Mouse (Mus musculus) midbrain, embryonic 14.5 days (tissue): ENCODE measurements at regions not wholly inside any gene's neighbourhood (a gene's known extent, or its start where the extent isn't known, plus 50 kb on each side); places are given as distances from the start of the nearest gene placed in this dataset.

Experiments used
- ATAC-seq: fragments of 200-750 bp; cut with Nextera tagmentation; 2 replicates; pipeline ENCODE4 v1.8.0; 2017; ENCODE audit warnings: moderate number of reproducible peaks, moderate library complexity; ENCODE audit not compliant: low FRiP score, low TSS enrichment
- DNase-seq: peaks from one replicate; pipeline ENCODE4 v3.0.0-alpha.2; 2015
- H3K27ac ChIP-seq: fragments of 300-500 bp; sonication (generic); replicated peaks from 2 replicates; pipeline ENCODE4 v1.5.1; 2014; ENCODE audit warnings: mild to moderate bottlenecking, low read depth, low read length, moderate library complexity
- H3K27me3 ChIP-seq: fragments of 300-500 bp; sonication (generic); 2 replicates; pipeline ENCODE4 v1.6.1; 2014; ENCODE audit warnings: low read length, control low read depth, mixed read lengths; ENCODE audit not compliant: control insufficient read depth, insufficient read depth
- H3K36me3 ChIP-seq: fragments of 300-500 bp; sonication (generic); 2 replicates; pipeline ENCODE4 v1.6.1; 2014; ENCODE audit warnings: low read length, control low read depth; ENCODE audit not compliant: control insufficient read depth, insufficient read depth
- H3K4me1 ChIP-seq: fragments of 300-500 bp; sonication (generic); 2 replicates; pipeline ENCODE4 v1.6.1; 2014; ENCODE audit warnings: mild to moderate bottlenecking, antibody characterized with exemption, low read length, control low read depth; ENCODE audit not compliant: control insufficient read depth, insufficient read depth
- H3K4me2 ChIP-seq: fragments of 300-500 bp; sonication (generic); 2 replicates; pipeline ENCODE4 v1.6.1; 2014; ENCODE audit warnings: mild to moderate bottlenecking, low read length, moderate library complexity
- H3K4me3 ChIP-seq: fragments of 300-500 bp; sonication (generic); replicated peaks from 2 replicates; pipeline ENCODE4 v1.5.1; 2014; ENCODE audit warnings: low read depth, low read length
- H3K9ac ChIP-seq: fragments of 300-500 bp; sonication (generic); replicated peaks from 2 replicates; pipeline ENCODE4 v1.6.1; 2014; ENCODE audit warnings: mild to moderate bottlenecking, low read length, moderate library complexity
- H3K9me3 ChIP-seq: fragments of 300-500 bp; sonication (generic); 2 replicates; pipeline ENCODE4 v1.6.1; 2016; ENCODE audit warnings: low read length, control low read depth, mixed read lengths; ENCODE audit not compliant: control insufficient read depth
- WGBS: fragments of 180-500 bp; shearing (Covaris S2); extraction: QIAGEN DNeasy Blood & Tissue Kit; methylation state at CpG from one replicate; pipeline ENCODE4 v1.1.7; 2014; 5-methylcytosine and 5-hydroxymethylcytosine counted together

GRCm38 (mm10) chr3:102574320-102574719 lies 104.6 kb downstream of the Ngf start:
- ATAC-seq, result no peak
- H3K4me1 ChIP-seq, result no peaks in the 10 kb centered on the region
- H3K9ac ChIP-seq, result no peak overlapping the region
- H3K27me3 ChIP-seq, result no peaks in the 10 kb centered on the region
- H3K4me3 ChIP-seq, result no peak overlapping the region
- no peaks in the 10 kb centered on the region for H3K36me3 ChIP-seq
- H3K27ac ChIP-seq, result no peak overlapping the region
- DNase-seq, result no peak
- H3K4me2 ChIP-seq, result no peak overlapping the region
- no peaks in the 10 kb centered on the region for H3K9me3 ChIP-seq
- 88% methylated on average over 2 of the region's 2 CpGs for WGBS

- H3K9me3 ChIP-seq, result no peaks in the 10 kb centered on the region
- H3K27ac ChIP-seq, result no peak overlapping the region
- no peak overlapping the region for H3K9ac ChIP-seq
- no peaks in the 10 kb centered on the region for H3K36me3 ChIP-seq
- DNase-seq (no peak), ATAC-seq (no peak)
- H3K27me3 ChIP-seq, result no peaks in the 10 kb centered on the region
- H3K4me2 ChIP-seq, result no peak overlapping the region
- no peaks in the 10 kb centered on the region for H3K4me1 ChIP-seq
- WGBS, result 82% methylated on average over 2 of the region's 2 CpGs
- H3K4me3 ChIP-seq, result no peak overlapping the region
Observed at GRCm38 (mm10) chr3:102576896-102577295, 107.2 kb downstream of the Ngf start.

DNA sequence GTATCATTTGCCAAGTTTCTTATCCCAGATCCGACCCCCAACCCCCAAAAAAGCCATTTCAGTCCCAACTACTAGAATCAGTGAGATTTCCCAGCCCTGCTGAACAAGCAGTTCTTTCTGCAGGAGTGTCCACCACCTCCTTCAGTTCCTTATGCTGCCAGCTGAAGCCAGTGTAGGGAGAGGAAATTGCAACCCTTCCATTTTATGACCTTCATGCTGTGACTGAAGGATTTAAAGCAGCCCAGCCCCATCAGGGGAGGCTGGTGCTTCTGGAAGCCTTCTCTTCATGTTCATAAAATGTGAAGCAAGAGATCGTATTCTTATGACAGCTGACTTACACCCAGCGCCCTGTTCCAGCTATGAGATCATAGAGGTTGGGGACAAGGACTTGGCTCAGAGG lies 112.1 kb downstream of the Ngf start:
- no peaks in the 10 kb centered on the region for H3K4me1 ChIP-seq
- H3K4me2 ChIP-seq, result no peak overlapping the region
- WGBS, result 82% methylated on average over 3 of the region's 3 CpGs
- no peak overlapping the region for H3K27ac ChIP-seq
- no peaks in the 10 kb centered on the region for H3K9me3 ChIP-seq
- no peak for DNase-seq
- no peak overlapping the region for H3K9ac ChIP-seq
- no peaks in the 10 kb centered on the region for H3K36me3 ChIP-seq
- ATAC-seq, result no peak
- no peaks in the 10 kb centered on the region for H3K27me3 ChIP-seq
- no peak overlapping the region for H3K4me3 ChIP-seq

DNA sequence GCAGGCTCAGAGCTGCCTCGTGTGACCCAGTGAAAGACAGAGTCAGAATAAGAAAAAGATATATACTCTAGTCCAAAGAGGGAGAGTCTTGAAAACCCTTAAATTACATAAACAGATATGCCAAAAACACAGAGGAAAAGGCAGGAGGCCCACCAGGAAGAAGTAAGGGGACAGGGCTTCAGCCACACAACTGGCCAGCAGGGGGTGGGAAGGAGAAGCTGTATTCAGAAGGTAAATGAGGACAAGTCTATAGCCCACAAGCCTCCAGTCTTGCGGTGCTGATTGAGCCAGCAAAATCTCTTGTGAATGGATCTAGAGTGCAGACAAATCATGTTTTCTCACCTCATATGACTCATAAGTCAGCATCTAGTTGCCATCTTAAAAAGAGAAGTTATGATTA lies 115.4 kb downstream of the Ngf start:
- H3K36me3 ChIP-seq, result no peaks in the 10 kb centered on the region
- DNase-seq (no peak), ATAC-seq (no peak)
- no peaks in the 10 kb centered on the region for H3K27me3 ChIP-seq
- H3K9ac ChIP-seq, result no peak overlapping the region
- no peaks in the 10 kb centered on the region for H3K9me3 ChIP-seq
- H3K4me2 ChIP-seq, result no peak overlapping the region
- H3K27ac ChIP-seq, result no peak overlapping the region
- H3K4me1 ChIP-seq, result no peaks in the 10 kb centered on the region
- WGBS, result 85% methylated on average over 2 of the region's 2 CpGs
- no peak overlapping the region for H3K4me3 ChIP-seq

DNA sequence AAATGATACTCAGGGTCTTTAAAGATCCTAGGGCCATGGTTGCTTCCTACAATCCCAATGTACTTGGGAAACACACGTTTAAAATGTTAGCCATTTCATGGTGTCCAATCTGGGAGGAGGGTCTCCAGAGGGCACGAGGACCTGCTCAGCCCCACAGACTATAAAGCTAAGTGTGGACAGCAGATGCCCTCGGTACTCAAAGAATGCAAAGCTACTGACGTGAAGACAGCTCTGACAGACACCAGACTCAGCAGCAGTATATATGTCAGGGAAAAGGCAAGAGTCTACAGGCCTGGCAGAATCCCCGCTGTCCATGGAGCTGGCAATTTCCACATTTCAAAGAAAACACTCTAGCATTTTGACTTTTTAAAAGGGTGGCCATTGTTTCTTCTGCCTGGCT lies 116.5 kb downstream of the Ngf start:
- Histone ChIP-seq H3K27ac (no peak overlapping the region), H3K4me1 (no peaks in the 10 kb centered on the region), H3K4me2 (no peak overlapping the region), H3K27me3 (no peaks in the 10 kb centered on the region), H3K9ac (no peak overlapping the region), H3K36me3 (no peaks in the 10 kb centered on the region), H3K9me3 (no peaks in the 10 kb centered on the region), H3K4me3 (no peak overlapping the region)
- ATAC-seq (no peak), DNase-seq (no peak)
- WGBS, result 78% methylated on average over 5 of the region's 5 CpGs

DNA sequence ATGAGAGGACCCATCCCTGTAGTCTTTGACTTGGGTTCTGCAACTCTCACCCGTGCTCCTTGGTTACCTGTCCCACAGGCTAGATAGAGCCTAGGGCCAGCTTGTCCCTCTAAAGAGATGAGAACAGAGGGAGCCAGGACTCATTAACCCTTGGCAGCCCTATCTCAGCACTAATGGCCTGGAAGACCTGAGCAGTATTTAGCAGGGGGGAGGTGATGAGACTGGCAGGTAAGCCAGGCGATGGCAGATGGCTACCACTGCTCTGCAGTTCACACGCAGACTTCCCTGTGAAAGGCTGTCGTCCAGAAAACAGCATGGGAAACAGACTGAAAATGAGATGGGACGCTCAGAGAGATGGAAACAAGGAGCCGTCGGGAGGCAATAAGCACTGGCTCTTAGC lies 122.3 kb downstream of the Ngf start:
- no peak overlapping the region for H3K4me2 ChIP-seq
- no peaks in the 10 kb centered on the region for H3K9me3 ChIP-seq
- H3K36me3 ChIP-seq, result no peaks in the 10 kb centered on the region
- H3K27ac ChIP-seq, result no peak overlapping the region
- no peaks in the 10 kb centered on the region for H3K4me1 ChIP-seq
- DNase-seq (no peak), ATAC-seq (no peak)
- H3K27me3 ChIP-seq, result no peaks in the 10 kb centered on the region
- no peak overlapping the region for H3K9ac ChIP-seq
- H3K4me3 ChIP-seq, result no peak overlapping the region
- 90% methylated on average over 7 of the region's 7 CpGs for WGBS

DNA sequence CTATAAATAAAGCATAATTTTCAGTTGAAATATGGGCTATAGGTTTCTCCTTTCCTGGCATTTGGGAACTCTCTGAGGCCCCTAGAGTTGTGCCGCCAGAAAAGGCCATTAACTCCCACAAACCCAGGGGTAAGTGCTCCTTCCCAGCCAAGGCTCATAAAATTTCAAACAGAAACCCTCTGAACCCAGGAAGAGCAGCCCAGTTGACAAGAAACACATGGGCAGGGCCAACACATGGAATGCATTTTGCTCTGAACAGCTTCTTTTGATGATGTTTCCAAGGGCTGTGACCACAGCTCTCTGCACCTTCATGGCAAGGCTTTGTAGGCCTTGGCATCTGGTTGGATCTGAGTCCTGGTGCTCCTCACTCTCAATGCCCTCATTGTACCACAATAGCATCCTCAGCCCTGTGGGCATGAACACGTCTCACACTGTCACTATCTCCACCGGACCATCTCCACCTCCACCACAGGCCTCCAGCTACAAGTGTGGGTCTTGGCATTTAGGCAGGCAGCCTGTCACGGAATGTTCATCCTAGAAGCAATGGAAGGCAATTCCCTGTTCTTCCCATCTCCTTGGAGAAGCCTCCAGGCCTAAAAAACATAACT lies 127.3 kb downstream of the Ngf start:
- no peak for DNase-seq
- Histone ChIP-seq H3K27ac (no peak overlapping the region), H3K36me3 (no peaks in the 10 kb centered on the region), H3K4me3 (no peak overlapping the region), H3K9ac (no peak overlapping the region), H3K9me3 (no peaks in the 10 kb centered on the region), H3K4me1 (no peaks in the 10 kb centered on the region), H3K4me2 (no peak overlapping the region), H3K27me3 (no peaks in the 10 kb centered on the region)
- ATAC-seq, result no peak
- 91% methylated on average over 4 of the region's 4 CpGs for WGBS

DNA sequence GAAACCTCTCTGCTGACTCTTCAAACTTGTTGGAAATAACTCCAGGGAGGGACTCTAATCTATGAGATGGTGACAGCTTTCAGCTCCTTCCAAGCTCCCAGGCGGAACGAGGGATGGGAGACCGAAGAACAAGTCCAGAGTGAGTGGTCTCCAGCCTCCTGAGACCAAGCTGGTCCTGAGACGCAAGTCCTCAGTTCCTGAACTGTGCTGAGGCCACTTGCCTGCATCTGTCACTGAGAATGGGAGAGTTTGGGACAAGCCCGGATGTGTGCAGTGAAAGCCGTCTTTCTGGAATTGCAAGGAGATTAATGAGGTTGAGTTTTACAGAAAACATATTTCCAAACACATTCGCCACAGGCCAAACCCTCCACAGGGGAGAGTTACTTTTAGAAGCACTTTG lies 129.3 kb downstream of the Ngf start:
- Histone ChIP-seq H3K4me1 (no peaks in the 10 kb centered on the region), H3K4me2 (no peak overlapping the region), H3K36me3 (no peaks in the 10 kb centered on the region), H3K9ac (no peak overlapping the region), H3K27me3 (no peaks in the 10 kb centered on the region), H3K27ac (no peak overlapping the region), H3K9me3 (no peaks in the 10 kb centered on the region), H3K4me3 (no peak overlapping the region)
- 93% methylated on average over 7 of the region's 7 CpGs for WGBS
- no peak for DNase-seq
- no peak for ATAC-seq

DNA sequence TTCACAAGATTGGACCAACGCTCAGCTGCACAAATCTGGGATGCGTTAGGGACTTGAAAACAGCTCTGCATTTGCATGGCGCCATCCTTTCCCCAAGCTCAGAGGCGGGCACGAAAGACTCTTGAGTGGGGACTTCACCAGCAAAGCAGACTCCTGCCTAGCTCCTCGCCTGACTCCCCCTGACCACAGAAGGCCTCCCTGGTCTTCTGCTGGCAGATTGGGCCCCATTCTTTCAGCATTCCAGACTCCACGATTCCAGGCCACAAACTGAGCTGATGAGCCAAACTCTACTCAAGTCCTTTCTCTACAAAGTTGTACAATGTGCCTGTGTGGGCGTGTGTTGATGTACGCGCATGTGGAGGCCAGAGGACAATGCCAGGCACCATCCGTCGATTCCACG lies 131.6 kb upstream of the Tspan2 start:
- H3K9ac ChIP-seq, result no peak overlapping the region
- DNase-seq, result no peak
- H3K4me2 ChIP-seq, result no peak overlapping the region
- no peak overlapping the region for H3K4me3 ChIP-seq
- no peaks in the 10 kb centered on the region for H3K9me3 ChIP-seq
- ATAC-seq, result no peak
- WGBS, result 81% methylated on average over 13 of the region's 13 CpGs
- H3K27me3 ChIP-seq, result no peaks in the 10 kb centered on the region
- no peak overlapping the region for H3K27ac ChIP-seq
- no peaks in the 10 kb centered on the region for H3K36me3 ChIP-seq
- no peaks in the 10 kb centered on the region for H3K4me1 ChIP-seq
